Mouse (Mus musculus) duodenum, adult 2 months (tissue): ENCODE data around the gene Znrd1as. TPM values are rescaled to one million over a fixed set of nuclear protein-coding genes. Genes with fewer than 3 reads are reported as not detected.

Source experiments
- polyA plus RNA-seq: library from polyadenylated mRNA; depleted of rRNA; stranded (reverse); fragments of >200 nt; gene quantifications from 2 replicates; pipeline ENCODE4 v1.2.3, GENCODE M21; 2012; ENCODE audit warnings: low replicate concordance; rRNA removed

The Znrd1as gene
- polyA plus RNA-seq, result 0.25 and 0.28 TPM in 2 replicates

GRCm38 (mm10) chr17:36957999-36958743 is at the start of gene Znrd1as, which contains the start of gene Znrd1:
Znrd1as (plus strand) TSS chr17:36958592.
Znrd1 (minus strand) TSS chr17:36958559.

GRCm38 (mm10) chr17:36942791-36943471 is 15.5 kb upstream of the Znrd1as start, which contains the start of gene Rnf39:
Rnf39 (plus strand) TSS chr17:36942918.

GRCm38 (mm10) chr17:36950981-36951947 is 7.1 kb upstream of the Znrd1as start, which contains the start of gene Ppp1r11:
Ppp1r11 (minus strand) TSS chr17:36951741.

GRCm38 (mm10) chr17:36981221-36981813 is 22.9 kb downstream of the Znrd1as start, which contains the start of gene 2410137M14Rik:
2410137M14Rik (minus strand) TSS chr17:36981237.

GRCm38 (mm10) chr17:36989437-36989836 is 31.0 kb downstream of the Znrd1as start, which contains the start of gene H2-M5:
H2-M5 (minus strand) TSS chr17:36989537.

GRCm38 (mm10) chr17:37000863-37001262 is 42.5 kb downstream of the Znrd1as start, which contains the start of gene Zfp57:
Zfp57 (plus strand) TSS chr17:37001163.

Other genes starting within 250 kb of the Znrd1as start
- gene H2-M10.5, start 185.7 kb upstream of the Znrd1as start, polyA plus RNA-seq, result not detected in 2 replicates
- not detected in 2 replicates for gene H2-M10.6, start 146.4 kb upstream of the Znrd1as start, polyA plus RNA-seq
- gene Trim26, start 121.5 kb upstream of the Znrd1as start, polyA plus RNA-seq, result 26.0 and 26.5 TPM in 2 replicates
- gene Trim15, start 91.4 kb upstream of the Znrd1as start, polyA plus RNA-seq, result 7.4 and 33.1 TPM in 2 replicates
- 0.05 TPM in 1 of 2 replicates, not detected in the other for gene Trim10, start 89.0 kb upstream of the Znrd1as start, polyA plus RNA-seq
- 15.0 and 31.3 TPM in 2 replicates for gene Trim40, start 68.5 kb upstream of the Znrd1as start, polyA plus RNA-seq
- 26.5 and 31.2 TPM in 2 replicates for gene Trim31, start 60.5 kb upstream of the Znrd1as start, polyA plus RNA-seq
- 4.6 and 6.2 TPM in 2 replicates for gene Rnf39, start 15.7 kb upstream of the Znrd1as start, polyA plus RNA-seq
- 21.9 and 27.9 TPM in 2 replicates for gene Ppp1r11, start 6.9 kb upstream of the Znrd1as start, polyA plus RNA-seq
- 16.1 and 17.6 TPM in 2 replicates for gene Znrd1, start within 50 bp of the Znrd1as start, polyA plus RNA-seq
- not detected in 2 replicates for gene 2410137M14Rik, start 22.6 kb downstream of the Znrd1as start, polyA plus RNA-seq
- gene H2-M5, start 30.9 kb downstream of the Znrd1as start, polyA plus RNA-seq, result 0.19 TPM in 1 of 2 replicates, not detected in the other
- gene Zfp57, start 42.6 kb downstream of the Znrd1as start, polyA plus RNA-seq, result 0.64 and 1.1 TPM in 2 replicates
- gene Mog, start 64.8 kb downstream of the Znrd1as start, polyA plus RNA-seq, result not detected in 2 replicates
- 5.3 and 11.2 TPM in 2 replicates for gene Gabbr1, start 87.4 kb downstream of the Znrd1as start, polyA plus RNA-seq
- gene Olfr90, start 129.9 kb downstream of the Znrd1as start, polyA plus RNA-seq, result not detected in 2 replicates
- gene Olfr91, start 139.7 kb downstream of the Znrd1as start, polyA plus RNA-seq, result not detected in 2 replicates
- not detected in 2 replicates for gene Olfr92, start 161.5 kb downstream of the Znrd1as start, polyA plus RNA-seq
- gene Olfr93, start 202.9 kb downstream of the Znrd1as start, polyA plus RNA-seq, result not detected in 2 replicates
- gene Ubd, start 235.3 kb downstream of the Znrd1as start, polyA plus RNA-seq, result 0.11 TPM in 1 of 2 replicates, not detected in the other
- gene Olfr94, start 242.4 kb downstream of the Znrd1as start, polyA plus RNA-seq, result not detected in 2 replicates